ENCODE assay signal across 8 mouse cellular contexts in genomic region chr5:93043688-93044583, GRCm38 (mm10). TPM values are rescaled to one million over a fixed set of nuclear protein-coding genes. Genes with fewer than 3 reads are reported as not detected.
A peak's percentile ranks its signal among the peaks of the same experiment; 100 is the strongest.
DNase-seq lines count a peak whose midpoint lies in the region; ATAC-seq and TF ChIP-seq lines count a peak whose summit lies in the region.

No protein-coding gene starts in this region.

- H3K4me3 ChIP-seq in lung, embryonic 15.5 days, result peak overlapping the region; percentile 55
- H3K4me3 ChIP-seq in embryonic facial prominence, embryonic 14.5 days (ENCODE audit: low read depth, low read length), result peak overlapping the region; percentile 53
- H3K4me3 ChIP-seq in kidney, adult 2 months (ENCODE audit: insufficient read depth, low read depth, low read length), result peak overlapping the region; percentile 78

- no peak for DNase-seq in lung, postnatal 25 days (ENCODE audit: low spot score)
- DNase-seq in embryonic facial prominence, embryonic 14.5 days (ENCODE audit: low spot score), result no peak
- peak; percentile 57 for DNase-seq in kidney, adult 2 months
- peak; percentile 29 to 51 for DNase-seq in lung, postnatal 4 days
- DNase-seq in gastrocnemius, postnatal 36 days, result no peak
- DNase-seq in adrenal gland, postnatal 36 days, result no peak
- DNase-seq in spleen, adult 12 weeks (ENCODE audit: low spot score), result no peak

- TF ChIP-seq CTCF in kidney, adult 2 months (conservative IDR thresholded peaks at IDR 0.05; ENCODE audit: insufficient read depth, insufficient read length, low read depth, low read length), result no peak

- intact Hi-C loops in gastrocnemius, postnatal 36 days (cut with DNase I), result no loop called here

- ATAC-seq in lung, embryonic 15.5 days (ENCODE audit: borderline replicate concordance, extremely low read depth, low FRiP score, low TSS enrichment), result no peak; the same call in 1 of the 2 replicates
- peak; percentile 2; the same call in 1 of the 2 replicates for ATAC-seq in embryonic facial prominence, embryonic 14.5 days (ENCODE audit: low read depth)

- peak overlapping the region; percentile 88 for H3K4me2 ChIP-seq in lung, embryonic 15.5 days
- peak overlapping the region; percentile 96 for H3K4me2 ChIP-seq in embryonic facial prominence, embryonic 14.5 days (ENCODE audit: low read depth, low read length)

- H3K9me3 ChIP-seq in lung, embryonic 15.5 days, result no peaks in the 10 kb centered on the region
- no peaks in the 10 kb centered on the region for H3K9me3 ChIP-seq in embryonic facial prominence, embryonic 14.5 days (ENCODE audit: control insufficient read depth, low read length)

- H3K36me3 ChIP-seq in lung, embryonic 15.5 days, result no peaks in the 10 kb centered on the region
- H3K36me3 ChIP-seq in embryonic facial prominence, embryonic 14.5 days (ENCODE audit: control insufficient read depth, insufficient read depth, low read length), result no peaks in the 10 kb centered on the region
- no peaks in the 10 kb centered on the region for H3K36me3 ChIP-seq in kidney, adult 2 months (ENCODE audit: control insufficient read depth, insufficient read depth, low read length)

- peaks cover 45% of the 10 kb centered on the region for H3K4me1 ChIP-seq in lung, embryonic 15.5 days
- peaks cover 7% of the 10 kb centered on the region; the same call in 1 of the 2 replicates for H3K4me1 ChIP-seq in embryonic facial prominence, embryonic 14.5 days (ENCODE audit: control insufficient read depth, insufficient read depth, low read length)
- peaks cover 28% of the 10 kb centered on the region for H3K4me1 ChIP-seq in kidney, adult 2 months (ENCODE audit: control insufficient read depth, insufficient read depth, low read length)

- peak overlapping the region; percentile 48; the same call in 1 of the 2 replicates for H3K27ac ChIP-seq in lung, embryonic 15.5 days
- no peak overlapping the region for H3K27ac ChIP-seq in embryonic facial prominence, embryonic 14.5 days (replicated peaks; ENCODE audit: low read depth, low read length)
- peak overlapping the region; percentile 77 for H3K27ac ChIP-seq in kidney, adult 2 months (ENCODE audit: insufficient read depth, low read depth, low read length)

- H3K27me3 ChIP-seq in lung, embryonic 15.5 days, result peaks cover 67% of the 10 kb centered on the region
- H3K27me3 ChIP-seq in embryonic facial prominence, embryonic 14.5 days (replicated peaks; ENCODE audit: control insufficient read depth, insufficient read depth, low read length), result peaks cover 57% of the 10 kb centered on the region
- H3K27me3 ChIP-seq in kidney, adult 2 months (replicated peaks; ENCODE audit: control insufficient read depth, insufficient read depth, low read length), result no peaks in the 10 kb centered on the region

- no peak for TF ChIP-seq POLR2A in kidney, adult 2 months (IDR thresholded peaks at IDR 0.05; ENCODE audit: low read depth, low read length)

- 3% methylated on average over 57 of the region's 69 CpGs for WGBS in lung, embryonic 15.5 days
- WGBS in embryonic facial prominence, embryonic 14.5 days, result 3% methylated on average over 39 of the region's 69 CpGs
- WGBS in kidney, adult 2 months, result 5% methylated on average over 67 of the region's 69 CpGs

- H3K9ac ChIP-seq in lung, embryonic 15.5 days, result peak overlapping the region; percentile 55
- peak overlapping the region; percentile 52 for H3K9ac ChIP-seq in embryonic facial prominence, embryonic 14.5 days (ENCODE audit: low read depth, low read length)

RNA-seq across cellular contexts. Expression of gene Sowahb, which starts 0.9 kb away (rescaled TPM):
- 1.5 and 1.7 TPM in 2 replicates for polyA plus RNA-seq in lung, embryonic 15.5 days (2015; fragmentation: Nextera tagmentation; extraction: Ambion mirVana)
- polyA plus RNA-seq in embryonic facial prominence, embryonic 14.5 days (2014; fragmentation: Nextera tagmentation; extraction: Ambion mirVana), result 0.50 and 0.76 TPM in 2 replicates
- 7.8 and 10.1 TPM in 2 replicates for polyA plus RNA-seq in kidney, adult 2 months (2012; rRNA removed)
- not detected for total RNA-seq in gastrocnemius, postnatal 36 days (2021)
- total RNA-seq in adrenal gland, postnatal 36 days (2021), result not detected

RNA-seq across cellular contexts. Expression of gene Sept11, which starts 49.3 kb away (rescaled TPM):
- 161 and 168 TPM in 2 replicates for polyA plus RNA-seq in lung, embryonic 15.5 days (2015; fragmentation: Nextera tagmentation; extraction: Ambion mirVana)
- polyA plus RNA-seq in embryonic facial prominence, embryonic 14.5 days (2014; fragmentation: Nextera tagmentation; extraction: Ambion mirVana), result 187 and 197 TPM in 2 replicates
- 46.0 and 50.7 TPM in 2 replicates for polyA plus RNA-seq in kidney, adult 2 months (2012; rRNA removed)
- 10 to 100 TPM; 69.1 to 85.0 TPM for total RNA-seq in gastrocnemius, postnatal 36 days (2021)
- total RNA-seq in adrenal gland, postnatal 36 days (2021), result 10 to 100 TPM; 37.0 to 46.9 TPM

Comparison
In these comparisons a context has a peak if more than half of its experiments do, and no peak if none do; other contexts are left out.
1. DNase-seq: peak in kidney, adult 2 months (single experiment) and lung, postnatal 4 days (2 of 2); none in lung, postnatal 25 days (single experiment), embryonic facial prominence, embryonic 14.5 days (single experiment), gastrocnemius, postnatal 36 days (0 of 2), adrenal gland, postnatal 36 days (0 of 2) and spleen, adult 12 weeks (single experiment).
2. Peak in every context shown above with its lines, with median percentiles within 50 percentile points of each other: H3K4me3 ChIP-seq.